Mouse (Mus musculus): Measurements from ENCODE around the gene Mlf2.

Gene Mlf2

DNA sequence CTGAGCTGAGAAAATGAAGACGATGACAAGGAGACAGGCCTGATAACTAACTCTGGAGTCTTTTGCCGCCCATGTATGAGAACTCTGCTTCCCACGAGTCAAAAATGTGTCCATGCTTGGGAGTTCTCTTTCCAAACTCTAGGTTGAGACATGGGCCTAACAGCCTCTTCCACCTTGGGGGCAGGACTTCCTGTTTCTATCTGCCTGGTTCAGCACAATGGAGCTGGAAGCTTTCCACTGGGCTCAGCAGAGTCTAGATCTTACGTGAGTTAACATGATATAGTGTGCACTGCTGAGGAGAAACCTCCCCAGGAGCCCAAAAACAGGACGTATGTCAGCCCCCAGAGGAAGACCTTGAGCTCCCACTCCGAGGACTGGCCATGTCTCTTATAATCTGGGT lies 18.0 kb upstream of the Mlf2 start:
- DNase-seq, result no peak

DNA sequence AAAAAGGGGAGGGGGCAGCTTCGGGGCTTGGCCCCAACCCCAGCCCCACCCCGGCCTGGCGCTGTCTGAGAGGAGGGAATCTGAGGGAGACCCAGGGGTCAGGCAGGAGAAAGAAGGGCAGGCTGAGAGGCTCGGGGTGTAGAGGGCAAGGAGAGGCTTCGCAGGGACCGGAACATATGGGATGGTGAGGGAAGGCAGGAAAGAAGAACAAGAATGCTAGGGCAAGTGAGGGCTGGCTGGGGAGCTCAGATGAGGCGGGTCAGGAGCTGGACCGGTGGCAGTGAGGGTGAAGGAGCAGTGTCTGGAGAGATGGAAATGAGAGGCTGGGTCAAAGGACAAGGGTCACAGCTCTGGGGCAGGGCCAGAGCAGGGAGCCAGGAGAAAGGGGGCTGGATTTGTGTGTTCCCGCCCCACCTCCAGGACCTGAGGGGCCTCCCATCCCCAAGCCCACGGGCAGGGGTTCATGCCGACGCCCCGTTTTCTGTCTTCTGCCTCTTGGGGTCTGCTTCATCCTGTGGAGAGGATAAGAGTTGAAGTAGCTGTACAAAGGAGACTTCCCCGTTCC lies 17.4 kb upstream of the Mlf2 start:
- no peak for DNase-seq

DNA sequence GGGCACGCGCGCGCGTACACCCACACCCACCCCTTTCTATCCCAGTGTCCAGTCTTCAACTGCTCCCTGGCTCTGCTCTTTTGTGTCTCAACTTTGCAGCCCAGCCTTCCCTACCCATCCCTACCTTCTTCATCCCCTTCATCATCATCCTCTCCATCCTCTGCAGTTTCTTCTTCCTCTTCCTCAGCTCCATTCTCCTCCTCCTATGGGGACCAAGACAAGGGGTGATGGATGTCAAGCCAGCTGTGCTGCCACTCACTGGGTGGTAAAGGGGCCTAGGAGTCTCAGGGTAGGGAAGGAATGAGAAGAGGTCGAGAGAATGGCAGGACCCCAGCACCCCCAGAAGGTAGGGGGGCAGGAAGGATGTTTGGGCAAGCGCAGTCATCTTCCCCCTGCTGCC lies 16.7 kb upstream of the Mlf2 start:
- no peak for DNase-seq

DNA sequence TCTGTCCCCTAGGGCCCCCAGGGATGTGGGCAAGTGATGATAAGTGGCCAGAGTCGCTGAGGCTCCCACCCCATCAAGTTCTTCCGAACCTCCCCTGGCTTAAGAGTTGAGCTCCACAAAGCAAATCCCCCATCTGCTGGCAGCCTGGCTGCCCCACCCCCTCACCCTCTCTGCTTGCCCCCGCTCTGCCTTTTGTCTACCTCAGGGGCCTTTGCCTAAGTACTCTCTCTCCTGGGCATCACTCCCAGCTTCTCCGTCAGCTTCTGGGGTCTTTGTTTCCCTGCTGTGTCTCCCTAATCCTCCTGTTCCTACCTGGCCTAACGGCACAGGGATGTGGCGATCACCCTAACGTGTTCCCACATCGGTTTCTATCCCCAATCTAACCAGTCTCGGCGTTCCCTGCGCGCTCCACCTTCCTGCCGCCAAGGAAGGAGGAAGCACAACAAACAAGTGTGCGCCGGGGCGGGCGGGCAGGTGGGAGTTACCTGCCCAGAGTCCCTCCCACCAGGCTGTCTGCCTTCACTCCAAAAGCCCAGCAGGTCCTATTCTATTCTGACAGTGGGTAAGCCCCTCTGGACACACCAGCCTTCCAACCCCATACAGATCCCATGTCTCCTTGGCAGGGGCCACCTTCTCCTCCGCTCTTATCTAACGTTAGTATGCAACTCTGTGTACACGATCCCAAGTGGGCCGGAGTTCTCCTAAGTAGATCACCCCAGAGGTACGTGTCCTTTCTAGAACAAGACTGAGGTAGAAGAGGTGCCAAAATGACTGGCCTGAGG lies 15.8 kb upstream of the Mlf2 start:
- peak; percentile 43 for DNase-seq

DNA sequence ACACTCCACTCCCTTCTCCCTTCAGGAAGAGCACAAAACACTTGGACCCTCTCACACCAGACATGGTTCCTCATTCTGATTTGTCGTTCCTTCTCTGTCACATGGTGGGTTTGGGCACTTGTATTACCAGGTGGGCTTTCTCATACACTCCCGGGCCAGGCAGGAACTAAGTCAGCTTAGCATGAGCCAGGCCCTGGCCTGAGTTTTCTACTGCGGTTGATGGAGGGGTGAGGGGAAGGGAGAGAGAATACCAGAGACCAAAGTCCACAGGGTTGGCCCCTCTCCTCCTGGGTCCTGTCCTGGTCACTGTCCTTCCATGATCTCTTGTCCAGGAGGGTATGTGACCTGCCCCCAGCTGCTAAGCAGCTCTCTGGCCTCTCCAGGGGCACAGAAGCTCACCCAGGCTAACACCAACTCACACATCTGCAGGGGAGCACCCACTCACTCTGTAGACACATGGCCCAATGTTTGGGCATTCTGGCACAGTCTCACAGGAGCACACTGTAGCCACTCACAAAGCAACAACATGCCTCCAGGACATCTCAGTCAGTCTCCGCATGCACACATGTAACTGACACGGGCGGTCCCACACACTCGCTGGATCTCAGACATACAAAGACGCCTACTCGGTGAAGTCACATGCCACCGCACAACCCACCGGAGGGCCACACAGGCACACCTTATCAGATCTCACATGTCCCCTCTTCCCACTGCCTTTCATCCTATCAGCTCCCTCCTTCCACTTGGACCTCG lies 15.1 kb upstream of the Mlf2 start:
- DNase-seq, result peak; percentile 66

DNA sequence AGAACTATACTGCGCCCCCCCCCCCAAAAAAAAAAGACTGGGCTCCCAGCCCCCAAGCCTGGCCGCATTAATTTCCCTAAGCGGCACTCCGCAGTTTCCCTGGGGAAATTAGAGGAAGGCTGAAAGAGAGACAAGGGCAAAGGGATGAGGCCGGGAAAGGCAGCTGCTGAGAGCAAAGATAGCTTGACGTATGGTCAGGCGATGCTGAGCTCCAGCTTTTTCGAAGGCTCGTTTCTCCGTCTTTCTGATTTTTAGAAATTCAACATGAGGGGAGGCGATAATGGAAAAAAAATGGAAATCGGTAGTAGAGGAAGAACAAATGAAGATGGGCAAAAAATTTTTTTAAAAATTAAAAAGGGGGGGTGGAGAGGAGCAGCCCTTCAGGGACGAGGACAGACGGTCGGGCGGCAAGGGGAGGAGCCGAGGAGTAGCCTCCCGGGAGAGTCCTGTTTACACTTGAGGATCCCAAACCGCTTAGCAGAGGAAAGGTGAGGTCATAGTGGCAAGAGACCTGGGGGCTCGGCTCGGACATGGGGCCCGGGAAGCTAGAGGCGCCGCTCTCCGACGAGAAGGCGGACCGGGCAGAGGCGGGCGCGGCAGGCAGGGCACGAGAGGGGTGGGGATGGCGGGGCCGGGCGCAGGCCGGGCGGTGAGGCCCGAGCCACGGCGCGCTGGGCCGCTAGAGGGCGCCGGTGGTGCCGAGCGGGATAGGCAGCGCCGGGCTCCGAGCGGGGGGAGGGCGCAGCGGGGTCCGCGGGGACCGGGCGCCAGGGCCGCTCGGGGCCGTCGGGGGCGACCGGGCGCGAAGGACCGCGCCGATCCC lies 14.3 kb upstream of the Mlf2 start:
- peak; percentile 99 for DNase-seq

DNA sequence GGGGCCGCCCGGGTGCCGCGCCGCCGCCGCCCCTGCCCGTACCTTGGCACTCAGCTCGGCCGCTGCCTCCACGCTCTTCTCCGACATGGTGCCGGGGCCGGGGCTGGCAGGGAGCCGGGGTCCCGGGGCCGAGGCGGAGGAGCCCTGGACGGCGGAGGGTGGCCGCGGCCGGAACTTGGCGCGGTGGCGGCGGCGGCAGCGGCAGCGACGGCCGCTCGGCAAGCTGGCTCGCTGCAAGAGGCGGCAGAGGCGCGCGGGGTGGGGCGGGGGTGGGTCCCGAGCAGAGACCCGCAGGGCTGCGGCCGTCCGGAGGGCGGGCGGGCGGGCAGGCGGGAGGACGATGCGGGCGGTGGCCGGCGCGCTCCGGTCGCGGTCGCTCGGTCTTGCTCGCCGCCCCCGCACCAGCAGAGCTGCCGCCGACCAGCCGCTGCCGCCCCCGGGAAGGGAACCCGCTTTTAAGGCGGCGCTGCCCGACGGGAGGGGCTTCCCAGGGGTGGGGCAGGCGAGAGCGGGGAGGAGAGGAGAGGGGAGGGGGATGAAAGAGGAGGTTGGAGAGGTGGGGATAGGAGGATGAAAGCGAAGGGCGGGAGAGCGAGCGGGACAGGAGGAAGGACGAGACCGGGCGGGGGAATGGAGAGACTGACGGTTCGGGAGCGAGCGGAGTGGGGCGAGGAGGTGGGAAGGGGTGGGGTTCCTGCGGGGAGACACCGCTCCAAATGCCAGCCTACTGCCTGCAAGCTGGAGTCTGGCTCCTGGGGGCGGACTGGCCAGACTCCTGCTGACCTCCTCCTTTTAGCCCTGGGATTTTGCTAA lies 13.5 kb upstream of the Mlf2 start:
- DNase-seq, result peak; percentile 85

DNA sequence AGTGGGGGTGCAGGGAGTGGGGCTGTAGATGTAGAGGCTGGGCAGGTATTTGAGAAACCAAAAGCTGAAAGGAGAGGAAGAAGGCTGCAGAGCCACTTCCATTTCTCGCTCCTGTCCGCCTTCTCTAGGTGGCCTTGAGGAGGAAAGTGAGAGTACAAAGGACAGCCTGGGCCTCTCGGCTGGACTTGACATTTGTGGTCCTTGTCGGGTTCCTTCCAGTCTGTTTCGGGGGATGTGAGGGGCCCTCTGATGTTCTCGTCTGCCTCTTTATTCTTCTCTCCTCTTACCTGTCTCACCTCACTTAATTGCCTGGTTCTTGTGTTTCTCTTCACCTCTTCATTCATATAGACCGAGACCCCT lies 12.9 kb upstream of the Mlf2 start:
- no peak for DNase-seq

DNA sequence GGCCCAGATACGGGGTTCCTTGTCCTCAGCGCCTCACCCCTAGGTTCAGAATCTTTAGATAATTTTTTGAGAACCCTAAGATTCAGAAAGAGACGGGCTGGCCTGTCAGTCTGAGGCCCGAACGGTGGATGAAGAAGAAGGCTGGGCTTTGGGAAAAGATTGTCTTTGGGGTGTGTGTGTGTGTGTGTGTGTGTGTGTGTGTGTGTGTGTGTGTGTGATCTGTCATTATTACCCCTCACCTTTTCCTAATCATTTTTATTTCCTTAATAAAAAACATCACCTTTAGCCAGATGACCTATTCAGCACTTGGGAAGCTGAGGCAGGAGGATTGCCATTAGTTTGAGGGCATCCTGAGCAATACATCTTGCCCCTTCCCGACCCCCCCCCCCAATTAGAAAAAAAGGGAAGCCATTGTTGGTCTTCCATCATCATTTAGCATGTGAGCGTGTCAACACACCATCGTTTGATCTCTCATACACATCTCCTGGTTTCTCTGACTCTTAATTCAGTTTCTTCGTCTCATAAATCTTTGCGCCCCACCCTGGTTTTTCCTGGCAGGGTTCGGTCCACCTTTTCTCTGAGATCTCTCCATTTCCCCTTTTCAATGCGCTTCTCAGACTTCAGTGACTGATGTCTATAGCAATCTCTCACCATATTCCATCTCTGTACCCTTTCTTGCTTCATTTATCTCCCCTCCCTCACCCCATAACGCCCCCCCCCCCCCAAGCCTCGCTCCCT lies 12.1 kb upstream of the Mlf2 start:
- no peak for DNase-seq

DNA sequence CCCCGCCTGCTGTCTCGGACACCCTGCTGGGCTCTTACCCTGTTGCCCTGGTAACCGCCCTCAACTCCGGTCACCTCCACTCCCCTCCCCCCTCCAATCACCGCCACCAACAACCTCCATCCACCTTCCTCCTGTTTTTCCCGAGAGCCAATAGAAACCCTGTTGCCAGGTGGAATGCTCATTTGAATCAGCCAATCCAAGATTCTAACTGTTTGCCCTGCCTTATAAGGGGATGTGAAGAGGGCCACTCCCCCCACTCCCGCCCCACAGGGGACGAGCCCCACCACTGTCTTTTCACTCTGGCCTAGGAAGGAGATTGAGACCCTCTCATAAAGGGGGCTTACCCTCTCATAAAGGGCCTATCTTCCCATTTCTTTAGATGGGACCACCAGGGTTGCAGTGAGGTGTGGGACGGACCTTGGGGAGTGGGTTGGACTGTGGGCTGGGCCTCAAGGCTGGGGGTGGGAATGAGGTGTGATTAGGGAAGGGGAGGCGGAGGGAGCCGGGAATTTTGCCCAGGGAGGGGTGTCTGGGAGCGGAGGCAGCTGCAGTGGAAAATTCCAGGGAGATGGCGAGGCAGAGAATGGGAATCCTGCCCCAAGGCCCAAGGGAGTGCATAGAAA lies 11.4 kb upstream of the Mlf2 start, which contains the start of gene Ptms:
TSS of gene Ptms (minus strand) at position 409 of the 623 bp plus-strand sequence.
- DNase-seq, result peak; percentile 67

DNA sequence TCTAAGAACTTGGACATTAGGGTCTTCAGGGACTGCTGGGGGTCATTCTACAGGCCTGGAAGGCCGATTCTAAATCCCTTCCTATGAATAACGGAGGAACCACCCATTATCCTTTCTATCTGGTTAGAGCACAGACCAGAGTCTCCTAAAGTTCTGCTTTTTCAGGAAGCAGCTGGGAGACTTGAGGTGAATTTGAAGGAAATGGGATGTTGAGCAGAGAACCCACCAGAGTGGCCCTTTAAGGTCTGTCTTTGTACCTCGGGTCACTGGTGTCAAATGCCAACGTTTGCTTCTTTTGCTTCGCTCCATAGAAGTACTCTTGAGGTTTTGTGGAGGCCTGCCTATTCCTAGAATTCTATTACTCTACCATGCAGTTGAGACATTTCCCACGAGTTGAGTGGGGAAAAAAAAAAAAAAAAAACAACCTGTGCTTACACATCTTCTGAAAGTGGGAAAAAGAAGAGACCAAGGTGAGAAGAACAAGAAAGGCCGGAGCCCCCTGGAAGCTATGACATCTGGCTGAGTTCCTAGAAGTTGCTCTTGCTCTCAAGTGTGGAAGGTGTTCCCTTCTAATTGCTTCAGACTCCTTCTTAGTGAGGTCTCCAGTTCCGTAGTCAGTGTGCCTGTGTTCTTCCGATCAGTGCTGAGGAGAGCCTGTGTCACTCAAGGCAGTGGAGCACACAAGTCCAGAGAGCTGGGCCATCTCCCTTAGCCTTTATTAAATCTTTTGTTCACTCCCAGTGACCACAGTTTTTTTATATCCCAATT lies 10.7 kb upstream of the Mlf2 start:
- DNase-seq, result no peak

DNA sequence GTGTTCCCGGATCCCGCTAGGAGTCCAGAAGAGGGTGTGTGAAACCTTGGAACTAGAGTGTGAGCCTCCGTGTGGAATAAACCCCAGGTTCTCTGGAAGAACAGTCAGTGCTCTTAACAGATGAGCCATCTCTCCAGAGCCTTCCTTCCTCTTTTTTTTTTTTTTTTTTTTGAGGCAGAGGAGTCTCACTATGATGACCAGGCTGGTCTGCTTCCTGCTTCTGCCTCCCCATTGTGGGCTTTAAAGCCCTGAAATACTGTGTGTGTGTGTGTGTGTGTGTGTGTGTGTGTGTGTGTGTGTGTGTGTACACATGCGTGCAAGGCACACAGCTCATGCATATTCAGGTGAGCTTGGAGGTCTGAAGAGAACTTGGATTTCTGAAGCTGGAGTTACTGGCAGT lies 9.6 kb upstream of the Mlf2 start:
- DNase-seq, result no peak

DNA sequence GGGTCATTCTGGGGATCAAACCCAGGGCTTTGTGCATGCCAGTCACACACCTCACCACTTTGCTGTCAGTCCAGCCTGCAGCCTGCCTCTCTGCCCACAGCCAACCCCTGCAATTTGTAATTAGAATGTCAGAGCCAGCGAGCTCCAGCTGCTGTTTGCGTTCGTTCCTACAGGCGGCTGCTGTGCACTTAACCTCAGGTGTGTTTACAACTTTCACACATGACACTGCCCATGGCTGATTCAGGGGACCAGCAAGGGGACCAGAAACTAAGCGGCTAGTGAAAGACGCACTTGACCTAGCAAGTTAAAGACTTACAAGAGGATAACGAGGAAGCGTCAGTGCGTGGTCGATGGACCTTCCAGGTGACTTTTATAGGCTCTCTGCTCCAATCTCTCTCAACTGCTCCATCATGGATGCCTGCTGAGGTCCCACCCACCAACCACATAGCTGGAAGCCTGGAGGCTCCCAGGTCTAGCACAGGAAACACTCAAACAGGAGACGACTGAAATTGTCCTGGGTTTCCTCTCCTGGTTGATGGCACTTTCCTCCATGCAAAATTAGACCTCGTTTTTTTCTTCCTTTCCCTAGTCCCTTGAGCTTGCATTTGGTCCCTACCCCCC lies 5.9 kb upstream of the Mlf2 start:
- DNase-seq, result peak; percentile 22

DNA sequence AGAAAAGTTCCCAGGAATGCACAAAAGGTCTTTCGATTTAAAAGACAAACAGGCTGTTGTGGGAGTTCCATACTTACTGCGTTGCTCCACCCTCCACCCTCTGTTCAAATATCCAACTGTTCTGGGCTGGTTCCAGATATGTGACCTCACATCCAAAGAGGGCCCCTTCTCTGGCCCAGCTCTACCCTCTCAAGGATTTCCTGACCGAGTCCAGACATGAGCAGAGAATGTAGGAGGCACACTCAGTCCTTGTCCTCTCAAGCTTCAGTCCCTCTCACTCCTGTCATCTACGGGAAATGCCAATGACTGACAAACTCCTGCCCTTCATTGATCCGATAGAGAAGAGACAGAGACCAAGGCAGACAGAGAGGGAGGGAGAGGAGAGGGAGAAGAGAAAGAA lies 5.2 kb upstream of the Mlf2 start:
- DNase-seq, result no peak

DNA sequence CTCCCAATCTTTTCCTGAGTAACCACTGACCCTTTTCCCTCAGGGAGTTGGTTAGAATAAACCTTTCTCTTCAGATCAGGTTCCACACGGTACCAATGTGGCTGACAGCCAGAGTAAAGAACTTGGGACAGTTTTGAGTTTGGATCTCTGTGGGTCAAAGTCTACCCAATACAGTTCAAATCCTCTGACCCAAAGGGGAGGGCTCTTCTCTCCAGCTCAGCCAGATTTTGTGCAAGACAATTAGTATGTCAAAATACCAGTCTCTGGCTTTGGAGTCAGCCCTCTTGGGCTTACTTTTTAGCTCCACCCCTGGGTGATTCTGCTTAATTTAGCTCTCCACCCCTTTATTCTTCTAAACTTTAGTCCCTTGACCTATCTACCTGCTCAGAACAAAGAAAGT lies 955 bp upstream of the Mlf2 start:
- no peak for DNase-seq

DNA sequence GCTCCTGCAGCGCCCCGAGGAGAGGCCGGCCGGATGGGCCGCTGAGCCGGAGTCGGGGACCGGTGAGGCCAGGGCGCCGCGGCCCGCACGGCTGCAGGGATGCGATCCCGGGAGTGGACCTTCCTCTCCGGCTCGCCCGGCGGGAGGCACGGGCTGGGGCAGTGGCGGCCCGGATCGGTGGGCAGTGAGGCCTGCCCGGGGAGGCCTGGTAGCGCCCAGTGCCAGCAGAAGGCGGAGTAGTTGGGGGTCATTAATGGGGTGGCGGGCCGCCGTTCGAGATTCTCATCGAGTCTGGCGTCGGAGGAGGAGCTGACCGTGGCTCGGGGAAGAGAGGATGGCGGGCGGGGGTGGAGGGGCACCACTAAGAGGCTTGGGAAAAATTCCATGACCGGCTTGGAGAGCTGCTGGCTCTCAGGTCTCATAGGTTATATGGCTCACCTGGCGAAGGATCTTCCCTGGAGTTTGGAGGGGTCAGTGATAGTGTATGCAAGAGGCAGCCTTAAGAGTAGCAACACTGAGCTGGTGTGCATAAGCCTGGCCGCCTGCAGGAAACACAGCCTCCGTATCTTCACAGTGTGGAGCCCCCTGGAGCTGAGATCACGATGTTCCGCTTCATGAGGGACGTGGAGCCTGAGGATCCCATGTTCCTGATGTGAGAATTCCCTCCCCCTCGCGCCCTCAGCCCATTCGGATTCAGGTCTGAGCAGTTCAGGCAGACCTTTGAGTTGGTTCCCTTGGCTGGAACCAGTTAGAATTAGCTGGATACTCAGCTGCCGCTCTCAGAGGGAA lies 533 bp downstream of the Mlf2 start:
- peak; percentile 72 for DNase-seq

DNA sequence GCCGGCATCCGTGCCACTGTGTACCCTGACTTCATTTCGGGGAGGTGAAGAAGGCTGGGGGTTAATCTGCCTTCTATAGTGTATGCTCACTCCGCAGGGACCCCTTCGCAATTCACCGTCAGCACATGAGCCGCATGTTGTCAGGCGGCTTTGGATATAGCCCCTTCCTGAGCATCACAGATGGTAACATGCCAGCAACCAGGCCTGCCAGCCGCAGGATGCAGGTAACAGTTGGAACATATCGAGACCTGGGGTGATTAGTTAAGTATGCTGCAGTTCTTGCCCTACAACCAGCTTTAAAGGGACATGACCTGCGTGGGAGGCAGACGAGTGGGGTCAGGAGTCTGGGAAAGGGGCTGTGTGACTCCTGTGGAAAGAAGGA lies 1.1 kb downstream of the Mlf2 start:
- no peak for DNase-seq

DNA sequence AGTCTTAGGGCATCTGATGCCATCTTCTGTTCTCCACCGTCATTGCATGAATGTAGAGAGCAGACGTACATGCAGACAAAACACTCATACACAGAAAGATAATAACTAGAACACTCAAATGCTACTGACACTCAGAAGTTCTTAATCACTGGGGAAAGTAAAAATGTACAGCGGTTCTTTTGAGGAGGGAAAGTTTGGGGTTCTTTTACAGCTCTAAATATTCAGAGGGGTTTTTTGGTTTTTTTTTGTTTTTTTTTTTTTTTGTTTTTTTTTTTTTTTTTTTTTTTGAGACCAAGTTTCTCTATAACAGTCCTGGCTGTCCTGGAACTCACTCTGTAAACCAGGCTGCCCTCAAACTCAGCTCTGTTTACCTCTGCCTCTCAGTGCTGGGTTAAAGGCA lies 1.9 kb downstream of the Mlf2 start:
- no peak for DNase-seq

DNA sequence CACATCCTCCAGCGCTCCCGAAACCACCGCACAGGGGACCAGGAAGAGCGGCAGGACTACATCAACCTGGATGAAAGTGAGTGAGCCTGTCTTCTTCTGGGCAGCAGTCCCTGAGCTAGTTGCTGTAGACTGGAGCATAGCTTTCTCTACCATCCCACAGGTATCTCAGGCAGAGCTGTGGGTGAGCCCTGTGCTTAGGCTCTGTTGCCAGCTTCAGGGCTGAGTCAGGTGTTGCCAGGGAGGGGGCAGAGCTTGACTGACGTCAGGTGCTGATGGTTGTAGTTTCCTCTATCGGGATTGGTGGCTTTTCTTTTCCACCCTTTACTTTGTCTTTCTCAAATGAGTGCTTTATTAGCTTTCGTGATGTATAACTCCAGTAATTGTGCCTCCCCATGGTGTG lies 3.5 kb downstream of the Mlf2 start:
- DNase-seq, result no peak

Measured in thymus, postnatal 4 days (tissue).